Mouse (Mus musculus): ENCODE results near the gene Trim14.
"Not testable (repeated sequence)": the region's sequence is repeated elsewhere in the genome, so short reads cannot be mapped to it uniquely, and the experiment has no call there.

DNA sequence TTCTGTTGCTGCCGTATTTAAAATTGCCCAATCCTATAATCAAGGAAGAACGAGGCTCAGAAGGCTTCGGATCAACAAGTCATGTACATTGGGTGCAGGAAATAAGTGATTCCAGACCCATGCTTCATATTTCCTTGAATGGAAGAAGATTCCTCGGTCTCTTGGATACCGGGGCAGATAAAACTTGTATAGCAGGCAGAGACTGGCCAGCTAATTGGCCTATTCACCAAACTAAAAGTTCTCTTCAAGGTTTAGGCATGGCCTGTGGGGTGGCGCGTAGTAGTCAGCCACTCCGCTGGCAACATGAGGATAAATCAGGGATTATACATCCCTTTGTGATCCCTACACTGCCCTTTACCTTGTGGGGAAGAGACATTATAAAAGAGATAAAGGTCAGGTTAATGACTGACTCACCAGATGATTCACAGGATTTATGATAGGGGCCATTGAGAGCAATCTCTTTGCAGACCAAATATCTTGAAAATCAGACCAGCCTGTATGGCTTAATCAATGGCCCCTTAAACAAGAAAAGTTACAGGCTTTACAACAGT lies 42.9 kb upstream of the Trim14 start:
- TF ChIP-seq EP300, CTCF (IDR thresholded peaks at IDR 0.05; ENCODE audit: low read depth): not testable (repeated sequence)
